Mouse (Mus musculus) MN1 (cell line): ENCODE results near the gene Arhgap22.
A peak's percentile ranks its signal among the peaks of the same experiment; 100 is the strongest.

Experiments used
- DNase-seq: peaks from one replicate; pipeline ENCODE4 v3.0.0-alpha.2; 2016; ENCODE audit warnings: low spot score

Gene Arhgap22

GRCm38 (mm10) chr14:33370056-33370455 lies 156.2 kb downstream of the Arhgap22 start:
- no peak for DNase-seq

GRCm38 (mm10) chr14:33371248-33371647 lies 157.4 kb downstream of the Arhgap22 start:
- DNase-seq: peak; percentile 73

GRCm38 (mm10) chr14:33373271-33373670 lies 159.4 kb downstream of the Arhgap22 start:
- DNase-seq: no peak

GRCm38 (mm10) chr14:33374089-33374488 lies 160.3 kb downstream of the Arhgap22 start:
- DNase-seq: no peak

GRCm38 (mm10) chr14:33377211-33377610 lies 163.4 kb downstream of the Arhgap22 start:
- DNase-seq: no peak

GRCm38 (mm10) chr14:33378723-33379122 lies 164.9 kb downstream of the Arhgap22 start:
- DNase-seq: no peak

GRCm38 (mm10) chr14:33380830-33381457 lies 167.1 kb downstream of the Arhgap22 start:
- no peak for DNase-seq

- DNase-seq: no peak
These were observed 184.4 kb downstream of the Arhgap22 start for GRCm38 (mm10) chr14:33398065-33398860.

GRCm38 (mm10) chr14:33400019-33400418 lies 186.2 kb downstream of the Arhgap22 start:
- no peak for DNase-seq

GRCm38 (mm10) chr14:33402331-33402730 lies 188.5 kb downstream of the Arhgap22 start:
- no peak for DNase-seq

GRCm38 (mm10) chr14:33415746-33416145 lies 201.9 kb downstream of the Arhgap22 start:
- no peak for DNase-seq

GRCm38 (mm10) chr14:33418311-33418909 lies 204.6 kb downstream of the Arhgap22 start:
- DNase-seq: no peak
